Mouse (Mus musculus) G1E (cell line): Measurements from ENCODE around the gene Cdkn2b.

Experiments used
- CTCF ChIP-seq: IDR thresholded peaks from 2 replicates; pipeline ENCODE4 v1.5.1; 2012; ENCODE audit warnings: low read depth, low read length, inconsistent platforms, mixed read lengths
- GATA2 ChIP-seq: IDR thresholded peaks from 2 replicates; pipeline ENCODE4 v1.6.1; 2012; ENCODE audit warnings: low read depth, low read length, inconsistent platforms, borderline replicate concordance

DNA sequence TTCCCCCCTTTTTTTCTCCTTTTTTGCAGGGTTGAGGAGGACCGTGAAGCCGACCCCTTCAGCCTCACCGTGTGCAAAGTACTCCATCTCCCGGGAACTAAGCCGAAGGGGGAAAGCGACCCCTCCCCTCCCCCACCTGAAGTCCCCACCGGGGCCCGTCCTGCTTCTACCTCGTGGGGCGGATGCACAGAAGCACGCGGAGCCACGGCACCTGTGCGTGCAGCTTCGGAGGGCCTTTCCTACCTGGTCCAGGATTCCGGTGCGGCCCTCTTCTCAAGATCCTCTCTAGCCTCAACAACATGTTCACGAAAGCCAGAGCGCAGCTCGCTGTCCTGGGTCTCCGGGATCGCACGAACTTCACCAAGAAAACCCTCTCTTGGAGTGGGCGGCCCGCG lies 16.8 kb downstream of the Cdkn2b start:
- TF ChIP-seq CTCF: no peak
- TF ChIP-seq GATA2: no peak
